Mouse (Mus musculus): ENCODE results near the gene Taf8. TPM values are rescaled to one million over a fixed set of nuclear protein-coding genes. Genes with fewer than 3 reads are reported as not detected.
A peak's percentile ranks its signal among the peaks of the same experiment; 100 is the strongest.

Gene Taf8
- polyA plus RNA-seq, 1 experiment from 2014 or later: 21.4 TPM

DNA sequence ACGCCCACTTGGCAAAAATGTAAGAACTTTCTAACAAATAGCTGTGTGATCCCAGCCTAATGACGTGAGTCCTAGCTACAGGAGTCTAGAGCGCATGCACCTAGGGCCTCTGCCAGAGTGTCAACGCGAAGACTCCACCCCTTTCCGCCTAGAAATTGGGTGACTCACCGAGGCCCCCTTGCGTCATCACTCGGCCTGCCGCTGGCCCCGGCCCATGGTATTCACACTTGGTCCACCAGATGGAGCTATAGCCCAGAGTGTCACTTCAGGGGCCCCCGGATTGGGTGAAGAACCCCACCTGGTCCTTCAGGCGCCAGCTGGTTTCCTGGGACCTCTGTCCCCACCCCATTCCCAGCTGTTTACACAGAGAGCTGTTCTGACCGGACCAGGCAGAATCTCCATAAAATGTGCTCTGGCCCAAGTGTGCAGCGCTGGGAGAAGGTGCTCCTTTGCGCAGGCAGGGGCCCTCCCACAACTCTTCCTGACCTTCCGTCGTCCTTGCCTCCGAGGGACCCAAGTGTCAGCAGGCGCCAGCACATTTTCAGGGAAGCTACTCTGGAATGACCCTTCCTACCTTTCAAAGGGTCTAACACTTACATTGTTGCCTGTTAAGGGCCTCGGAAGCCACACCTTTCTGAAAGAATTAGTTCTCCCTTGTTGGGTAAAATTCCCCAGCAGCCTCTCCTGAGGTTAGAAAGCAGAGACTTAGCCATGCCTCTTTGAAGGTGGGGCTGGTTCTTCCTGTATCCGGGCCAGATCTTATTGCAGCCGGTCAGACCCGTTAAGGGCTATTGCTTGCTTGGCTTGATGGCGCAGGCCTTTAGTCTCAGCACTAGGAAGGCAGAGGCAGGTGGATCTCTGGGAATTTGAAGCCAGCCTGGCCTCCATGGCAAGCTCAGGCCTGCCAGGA lies 9.3 kb upstream of the Taf8 start:
- Histone ChIP-seq H3K36me3 (ENCODE audit: insufficient read depth, low read length) (no peaks in the 10 kb centered on the region), H3K27ac (peak overlapping the region; percentile 87), H3K4me3 (replicated peaks; ENCODE audit: low read depth, low read length) (no peak overlapping the region), H3K27me3 (ENCODE audit: insufficient read depth, low read length) (no peaks in the 10 kb centered on the region), H3K4me2 (ENCODE audit: low read length) (peak overlapping the region; percentile 41; the same call in 1 of the 2 replicates), H3K4me1 (replicated peaks; ENCODE audit: insufficient read depth, low read length) (peaks cover 14% of the 10 kb centered on the region; the same call in 1 of the 2 replicates), H3K9ac (ENCODE audit: low read depth, low read length) (0 out of 2 replicates have a peak overlapping the region, but pooled peaks have one; percentile 9), H3K9me3 (replicated peaks; ENCODE audit: low read length) (no peaks in the 10 kb centered on the region)
- ATAC-seq (replicated peaks; ENCODE audit: low FRiP score, low read depth) (peak; percentile 92), DNase-seq (ENCODE audit: low spot score) (peak; percentile 99)
- WGBS: 5% methylated on average over 25 of the region's 25 CpGs
- peak; percentile 99 for TF ChIP-seq CTCF (IDR thresholded peaks at IDR 0.05; ENCODE audit: low read depth)

DNA sequence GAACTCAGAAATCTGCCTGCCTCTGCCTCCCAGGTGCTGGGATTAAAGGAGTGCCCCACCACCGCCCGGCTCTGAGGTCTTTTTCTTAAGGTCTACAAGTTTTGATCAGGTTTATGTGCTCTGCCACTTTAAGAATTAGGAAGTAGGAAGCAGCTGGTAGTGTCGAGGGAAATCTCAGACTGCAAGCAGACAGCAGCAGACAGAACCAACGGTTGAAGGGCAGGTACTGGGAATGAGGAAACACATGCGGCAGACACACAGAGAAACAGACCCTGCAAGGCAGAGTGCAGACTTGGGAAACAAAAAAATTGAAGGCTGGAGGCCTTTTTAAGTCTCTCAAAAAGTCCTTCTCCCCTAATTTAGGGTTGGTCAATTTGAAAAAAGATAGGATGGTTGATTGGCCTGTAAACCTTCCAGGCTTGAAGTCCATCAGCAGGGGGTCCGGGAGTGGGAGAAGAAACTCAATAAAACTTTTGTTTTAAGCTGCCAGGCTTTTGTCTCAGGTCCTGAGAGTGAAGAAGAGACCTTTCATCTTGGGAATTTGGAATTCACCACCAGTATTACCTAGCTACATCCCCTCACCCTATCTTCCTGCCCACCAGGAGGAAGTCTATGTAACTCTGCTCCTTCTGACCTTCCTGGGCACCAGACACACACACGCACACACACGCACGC lies 7.1 kb upstream of the Taf8 start:
- TF ChIP-seq CTCF (IDR thresholded peaks at IDR 0.05; ENCODE audit: low read depth): no peak
- Histone ChIP-seq H3K27me3 (ENCODE audit: insufficient read depth, low read length) (no peaks in the 10 kb centered on the region), H3K36me3 (ENCODE audit: insufficient read depth, low read length) (no peaks in the 10 kb centered on the region), H3K4me1 (replicated peaks; ENCODE audit: insufficient read depth, low read length) (peaks cover 27% of the 10 kb centered on the region), H3K9ac (ENCODE audit: low read depth, low read length) (no peak overlapping the region), H3K4me3 (replicated peaks; ENCODE audit: low read depth, low read length) (no peak overlapping the region), H3K27ac (peak overlapping the region; percentile 94), H3K4me2 (ENCODE audit: low read length) (no peak overlapping the region), H3K9me3 (replicated peaks; ENCODE audit: low read length) (no peaks in the 10 kb centered on the region)
- no peak for ATAC-seq (replicated peaks; ENCODE audit: low FRiP score, low read depth)
- 55% methylated on average over 9 of the region's 9 CpGs for WGBS
- DNase-seq (ENCODE audit: low spot score): peak; percentile 35

DNA sequence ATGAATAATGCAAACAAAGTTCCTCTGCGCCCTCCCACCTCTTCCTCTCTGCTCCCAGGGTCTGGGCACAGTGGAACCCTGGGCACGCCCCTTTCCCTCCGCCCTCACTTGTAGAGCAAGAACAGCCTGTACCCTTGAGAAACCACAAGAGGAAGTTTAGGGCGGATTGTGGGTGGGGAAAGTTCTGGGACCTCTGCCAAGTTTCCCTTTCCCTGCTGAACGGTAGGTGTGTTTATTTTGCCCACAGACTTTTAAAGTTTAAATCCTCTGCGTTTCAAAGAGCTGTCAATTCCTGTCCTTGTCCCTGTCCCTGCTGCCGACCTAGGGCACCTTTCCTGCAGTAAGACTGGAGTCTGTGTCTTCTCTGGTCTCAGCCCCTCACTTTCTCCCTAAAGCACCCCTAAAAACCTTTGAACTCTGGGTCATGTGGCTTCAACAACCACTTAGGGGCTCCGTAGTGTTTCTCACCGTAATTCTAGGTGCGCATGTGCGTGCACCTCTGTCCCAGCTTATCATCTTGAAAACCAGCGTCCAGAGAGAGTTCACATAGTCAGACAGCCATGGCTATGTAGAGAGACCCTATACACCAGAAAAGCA lies 6.0 kb upstream of the Taf8 start:
- ATAC-seq (replicated peaks; ENCODE audit: low FRiP score, low read depth) (peak; percentile 48), DNase-seq (ENCODE audit: low spot score) (peak; percentile 96)
- WGBS: 6% methylated on average over 12 of the region's 12 CpGs
- H3K4me3 ChIP-seq (replicated peaks; ENCODE audit: low read depth, low read length): peak overlapping the region; percentile 13; the same call in 1 of the 2 replicates
- H3K9ac ChIP-seq (ENCODE audit: low read depth, low read length): peak overlapping the region; percentile 46; the same call in 1 of the 2 replicates
- peak overlapping the region; percentile 94 for H3K27ac ChIP-seq
- peak overlapping the region; percentile 55 for H3K4me2 ChIP-seq (ENCODE audit: low read length)
- no peaks in the 10 kb centered on the region for H3K27me3 ChIP-seq (ENCODE audit: insufficient read depth, low read length)
- H3K9me3 ChIP-seq (replicated peaks; ENCODE audit: low read length): no peaks in the 10 kb centered on the region
- no peaks in the 10 kb centered on the region for H3K36me3 ChIP-seq (ENCODE audit: insufficient read depth, low read length)
- TF ChIP-seq CTCF (IDR thresholded peaks at IDR 0.05; ENCODE audit: low read depth): peak; percentile 28
- H3K4me1 ChIP-seq (replicated peaks; ENCODE audit: insufficient read depth, low read length): peaks cover 29% of the 10 kb centered on the region

DNA sequence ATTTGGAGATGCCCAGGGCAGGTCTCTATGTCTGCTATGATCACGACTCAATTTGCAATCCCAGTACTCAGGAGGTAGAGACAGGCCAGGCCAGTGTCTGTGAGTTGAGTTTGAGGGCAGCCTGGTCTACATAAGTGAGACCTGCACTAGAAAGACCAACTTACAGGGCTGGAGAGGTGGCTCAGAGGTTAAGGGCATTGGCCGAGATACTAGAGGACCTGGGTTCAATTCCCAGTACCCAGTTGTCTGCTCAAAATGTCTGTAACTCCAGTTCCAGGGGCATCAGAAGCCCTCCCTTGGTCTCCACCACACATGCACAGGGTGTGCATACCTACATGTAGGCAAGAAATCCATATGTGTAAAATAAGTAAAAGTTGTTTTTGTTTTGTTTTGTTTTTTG lies 5.4 kb upstream of the Taf8 start:
- Histone ChIP-seq H3K36me3 (ENCODE audit: insufficient read depth, low read length) (no peaks in the 10 kb centered on the region), H3K9ac (ENCODE audit: low read depth, low read length) (no peak overlapping the region), H3K4me2 (ENCODE audit: low read length) (peak overlapping the region; percentile 55; the same call in 1 of the 2 replicates), H3K27ac (peak overlapping the region; percentile 94), H3K4me3 (replicated peaks; ENCODE audit: low read depth, low read length) (no peak overlapping the region), H3K27me3 (ENCODE audit: insufficient read depth, low read length) (no peaks in the 10 kb centered on the region), H3K4me1 (replicated peaks; ENCODE audit: insufficient read depth, low read length) (peaks cover 29% of the 10 kb centered on the region), H3K9me3 (replicated peaks; ENCODE audit: low read length) (no peaks in the 10 kb centered on the region)
- TF ChIP-seq CTCF (IDR thresholded peaks at IDR 0.05; ENCODE audit: low read depth): no peak
- DNase-seq (ENCODE audit: low spot score) (no peak), ATAC-seq (replicated peaks; ENCODE audit: low FRiP score, low read depth) (no peak)
- 76% methylated on average over 2 of the region's 2 CpGs for WGBS

DNA sequence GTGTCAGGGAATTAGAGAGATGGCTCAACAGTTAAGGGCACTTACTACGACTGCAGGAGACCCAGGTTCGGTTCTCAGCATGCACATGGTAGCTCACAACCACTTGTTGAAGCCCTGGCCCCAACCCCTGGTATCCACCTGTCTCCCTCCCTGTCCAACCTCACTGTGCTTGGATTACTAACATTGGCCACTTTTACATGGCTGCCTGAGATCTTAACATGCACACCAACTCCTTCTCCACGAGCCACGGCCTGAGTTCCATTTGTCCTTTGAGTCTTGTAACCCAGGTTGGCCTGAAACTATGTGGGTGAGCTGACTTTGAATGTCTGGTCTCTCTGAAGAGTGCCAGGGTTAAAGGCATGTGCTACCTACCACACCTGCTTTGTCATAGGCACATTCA lies 4.6 kb upstream of the Taf8 start:
- Histone ChIP-seq H3K36me3 (ENCODE audit: insufficient read depth, low read length) (no peaks in the 10 kb centered on the region), H3K9me3 (replicated peaks; ENCODE audit: low read length) (no peaks in the 10 kb centered on the region), H3K27ac (no peak overlapping the region), H3K4me3 (replicated peaks; ENCODE audit: low read depth, low read length) (no peak overlapping the region), H3K4me1 (replicated peaks; ENCODE audit: insufficient read depth, low read length) (peaks cover 26% of the 10 kb centered on the region), H3K4me2 (ENCODE audit: low read length) (no peak overlapping the region), H3K9ac (ENCODE audit: low read depth, low read length) (no peak overlapping the region), H3K27me3 (ENCODE audit: insufficient read depth, low read length) (no peaks in the 10 kb centered on the region)
- 91% methylated on average over 4 of the region's 4 CpGs for WGBS
- no peak for TF ChIP-seq CTCF (IDR thresholded peaks at IDR 0.05; ENCODE audit: low read depth)
- no peak for DNase-seq (ENCODE audit: low spot score)
- no peak for ATAC-seq (replicated peaks; ENCODE audit: low FRiP score, low read depth)

DNA sequence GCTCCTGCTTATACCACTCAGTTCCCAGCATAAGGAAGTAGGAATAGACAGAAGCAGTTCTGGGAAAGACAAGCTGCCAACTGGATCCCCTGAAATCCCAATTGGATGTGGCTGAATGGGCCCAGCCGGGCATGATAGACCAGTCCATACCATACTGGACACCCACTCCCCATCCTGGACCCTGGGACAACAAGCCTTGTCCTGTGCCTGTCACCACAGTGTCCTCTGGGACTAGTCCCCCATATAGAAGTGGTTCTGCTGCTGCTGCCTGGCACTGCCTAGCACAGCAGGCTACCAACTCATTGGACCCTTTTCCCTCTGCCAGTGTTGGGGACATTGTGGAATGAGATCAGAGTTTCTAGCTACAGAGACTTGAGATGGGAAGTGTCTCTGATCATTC lies 4.0 kb upstream of the Taf8 start:
- DNase-seq (ENCODE audit: low spot score) (no peak), ATAC-seq (replicated peaks; ENCODE audit: low FRiP score, low read depth) (no peak)
- peak overlapping the region; percentile 69 for H3K4me2 ChIP-seq (ENCODE audit: low read length)
- 0 out of 2 replicates have a peak overlapping the region, but pooled peaks have one; percentile 39 for H3K4me3 ChIP-seq (replicated peaks; ENCODE audit: low read depth, low read length)
- TF ChIP-seq CTCF (IDR thresholded peaks at IDR 0.05; ENCODE audit: low read depth): no peak
- no peaks in the 10 kb centered on the region for H3K9me3 ChIP-seq (replicated peaks; ENCODE audit: low read length)
- H3K27ac ChIP-seq: 0 out of 2 replicates have a peak overlapping the region, but pooled peaks have one; percentile 77
- no peaks in the 10 kb centered on the region for H3K36me3 ChIP-seq (ENCODE audit: insufficient read depth, low read length)
- peaks cover 29% of the 10 kb centered on the region for H3K4me1 ChIP-seq (replicated peaks; ENCODE audit: insufficient read depth, low read length)
- no peak overlapping the region for H3K9ac ChIP-seq (ENCODE audit: low read depth, low read length)
- 92% methylated on average over 1 of the region's 1 CpGs for WGBS
- H3K27me3 ChIP-seq (ENCODE audit: insufficient read depth, low read length): no peaks in the 10 kb centered on the region

All from kidney, postnatal 0 days (tissue).